Comparison of ENCODE assay signal across 7 mouse cellular contexts in genomic region chr3:89961436-89961835, GRCm38 (mm10). TPM values are rescaled to one million over a fixed set of nuclear protein-coding genes. Genes with fewer than 3 reads are reported as not detected.
DNase-seq lines count a peak whose midpoint lies in the region; ATAC-seq and TF ChIP-seq lines count a peak whose summit lies in the region.

No protein-coding gene starts in this region.

- H3K36me3 ChIP-seq in thymus, adult 2 months (ENCODE audit: control insufficient read depth, insufficient read depth, low read length): peaks cover 12% of the 10 kb centered on the region
- peaks cover 22% of the 10 kb centered on the region for H3K36me3 ChIP-seq in forebrain, embryonic 15.5 days
- peaks cover 32% of the 10 kb centered on the region for H3K36me3 ChIP-seq in limb, embryonic 15.5 days
- H3K36me3 ChIP-seq in stomach, postnatal 0 days (ENCODE audit: control insufficient read depth, insufficient read depth, low read length): peaks cover 6% of the 10 kb centered on the region

- H3K9ac ChIP-seq in forebrain, embryonic 15.5 days (replicated peaks): peak overlapping the region; percentile 80; the same call in 1 of the 2 replicates
- H3K9ac ChIP-seq in limb, embryonic 15.5 days: peak overlapping the region; percentile 17; the same call in 1 of the 2 replicates
- no peak overlapping the region for H3K9ac ChIP-seq in stomach, postnatal 0 days (ENCODE audit: low read length)

- H3K4me2 ChIP-seq in forebrain, embryonic 15.5 days (replicated peaks): peak overlapping the region; percentile 83
- peak overlapping the region; percentile 98 for H3K4me2 ChIP-seq in limb, embryonic 15.5 days
- H3K4me2 ChIP-seq in stomach, postnatal 0 days (replicated peaks; ENCODE audit: low read depth): peak overlapping the region; percentile 97

- ATAC-seq in forebrain, embryonic 15.5 days (replicated peaks): no peak
- ATAC-seq in limb, embryonic 15.5 days (ENCODE audit: insufficient number of reproducible peaks, low FRiP score, low TSS enrichment, low read depth): no peak
- ATAC-seq in stomach, postnatal 0 days (ENCODE audit: low FRiP score, low TSS enrichment): no peak

- H3K4me1 ChIP-seq in thymus, adult 2 months (replicated peaks; ENCODE audit: control insufficient read depth, insufficient read depth, low read length): peaks cover 41% of the 10 kb centered on the region
- H3K4me1 ChIP-seq in forebrain, embryonic 15.5 days: peaks cover 51% of the 10 kb centered on the region
- peaks cover 43% of the 10 kb centered on the region for H3K4me1 ChIP-seq in limb, embryonic 15.5 days
- H3K4me1 ChIP-seq in stomach, postnatal 0 days (replicated peaks; ENCODE audit: control insufficient read depth, insufficient read depth): peaks cover 5% of the 10 kb centered on the region

- no peak for TF ChIP-seq CTCF in thymus, adult 2 months (IDR thresholded peaks at IDR 0.05; ENCODE audit: borderline replicate concordance, control insufficient read depth, extremely low read depth, insufficient read depth, low read length, poor library complexity)
- no peak for TF ChIP-seq CTCF in stomach, postnatal 0 days (IDR thresholded peaks at IDR 0.05; ENCODE audit: low read depth)

- H3K4me3 ChIP-seq in thymus, adult 2 months (ENCODE audit: control insufficient read depth, insufficient read depth, low read length): no peak overlapping the region
- H3K4me3 ChIP-seq in forebrain, embryonic 15.5 days: peak overlapping the region; percentile 65
- H3K4me3 ChIP-seq in limb, embryonic 15.5 days: peak overlapping the region; percentile 89
- H3K4me3 ChIP-seq in stomach, postnatal 0 days (ENCODE audit: low read depth, low read length): peak overlapping the region; percentile 79

- WGBS in thymus, adult 2 months: 2% methylated on average over 4 of the region's 4 CpGs
- WGBS in forebrain, embryonic 15.5 days: 57% methylated on average over 4 of the region's 4 CpGs
- WGBS in limb, embryonic 15.5 days: 41% methylated on average over 4 of the region's 4 CpGs
- WGBS in stomach, postnatal 0 days: 35% methylated on average over 4 of the region's 4 CpGs

- H3K9me3 ChIP-seq in forebrain, embryonic 15.5 days: no peaks in the 10 kb centered on the region
- H3K9me3 ChIP-seq in limb, embryonic 15.5 days: no peaks in the 10 kb centered on the region
- no peaks in the 10 kb centered on the region for H3K9me3 ChIP-seq in stomach, postnatal 0 days (ENCODE audit: control insufficient read depth, low read length)

- no peaks in the 10 kb centered on the region for H3K27me3 ChIP-seq in thymus, adult 2 months (ENCODE audit: control insufficient read depth, insufficient read depth, low read length)
- no peaks in the 10 kb centered on the region for H3K27me3 ChIP-seq in forebrain, embryonic 15.5 days
- no peaks in the 10 kb centered on the region for H3K27me3 ChIP-seq in limb, embryonic 15.5 days
- no peaks in the 10 kb centered on the region for H3K27me3 ChIP-seq in stomach, postnatal 0 days (ENCODE audit: control insufficient read depth, insufficient read depth, low read length)

- TF ChIP-seq POLR2A in thymus, adult 2 months (IDR thresholded peaks at IDR 0.05; ENCODE audit: control insufficient read depth, extremely low read depth, insufficient read depth, low read length, poor library complexity): no peak

- no peak for TF ChIP-seq EP300 in stomach, postnatal 0 days (optimal IDR thresholded peaks at IDR 0.05)

- DNase-seq in thymus, adult 2 months: peak; percentile 9
- no peak for DNase-seq in thymus, postnatal 10 days (ENCODE audit: low spot score in 2 of 2)
- DNase-seq in stomach, postnatal 0 days (ENCODE audit: low spot score): no peak
- DNase-seq in gastrocnemius, postnatal 4 days (ENCODE audit: low spot score in 2 of 2): no peak
- no peak for DNase-seq in left cerebral cortex, adult 18-20 months (ENCODE audit: low spot score in 2 of 2)

- H3K27ac ChIP-seq in thymus, adult 2 months (ENCODE audit: control insufficient read depth, insufficient read depth, low read length): 0 out of 2 replicates have a peak overlapping the region, but pooled peaks have one; percentile 3
- H3K27ac ChIP-seq in forebrain, embryonic 15.5 days (replicated peaks): no peak overlapping the region
- H3K27ac ChIP-seq in limb, embryonic 15.5 days: peak overlapping the region; percentile 97
- H3K27ac ChIP-seq in stomach, postnatal 0 days (replicated peaks): peak overlapping the region; percentile 98

RNA-seq across cellular contexts. Expression of gene Atp8b2, which starts 1.9 kb away (rescaled TPM):
- polyA plus RNA-seq in thymus, adult 2 months (2012; rRNA removed): 109 and 123 TPM in 2 replicates
- 10.6 and 14.4 TPM in 2 replicates for polyA plus RNA-seq in forebrain, embryonic 15.5 days (2015; fragmentation: Nextera tagmentation; extraction: Ambion mirVana)
- polyA plus RNA-seq in limb, embryonic 15.5 days (2015; fragmentation: Nextera tagmentation; extraction: Ambion mirVana): 18.6 and 18.9 TPM in 2 replicates
- 4.2 and 5.0 TPM in 2 replicates for polyA plus RNA-seq in stomach, postnatal 0 days (2015; fragmentation: Nextera tagmentation; extraction: Ambion mirVana)
- 10 to 100 TPM; 64.6 to 67.7 TPM for total RNA-seq in gastrocnemius, postnatal 4 days (2021)
- 100 to 1,000 TPM in 1 of 2 experiments, 10 to 100 TPM in 1; 97.9 to 106 TPM for total RNA-seq in left cerebral cortex, adult 18-20 months (2021)

RNA-seq across cellular contexts. Expression of gene Hax1, which starts 37.1 kb away (rescaled TPM):
- polyA plus RNA-seq in thymus, adult 2 months (2012; rRNA removed): 53.9 and 61.4 TPM in 2 replicates
- 147 TPM in 2 replicates for polyA plus RNA-seq in forebrain, embryonic 15.5 days (2015; fragmentation: Nextera tagmentation; extraction: Ambion mirVana)
- polyA plus RNA-seq in limb, embryonic 15.5 days (2015; fragmentation: Nextera tagmentation; extraction: Ambion mirVana): 143 and 146 TPM in 2 replicates
- 73.6 and 77.7 TPM in 2 replicates for polyA plus RNA-seq in stomach, postnatal 0 days (2015; fragmentation: Nextera tagmentation; extraction: Ambion mirVana)
- total RNA-seq in gastrocnemius, postnatal 4 days (2021): 10 to 100 TPM; 57.0 to 57.6 TPM
- 100 to 1,000 TPM in 1 of 2 experiments, 10 to 100 TPM in 1; 90.8 to 101 TPM for total RNA-seq in left cerebral cortex, adult 18-20 months (2021)

RNA-seq across cellular contexts. Expression of gene Il6ra, which starts 48.4 kb away (rescaled TPM):
- polyA plus RNA-seq in thymus, adult 2 months (2012; rRNA removed): 10.4 and 11.1 TPM in 2 replicates
- 0.73 and 0.82 TPM in 2 replicates for polyA plus RNA-seq in forebrain, embryonic 15.5 days (2015; fragmentation: Nextera tagmentation; extraction: Ambion mirVana)
- 2.9 and 3.0 TPM in 2 replicates for polyA plus RNA-seq in limb, embryonic 15.5 days (2015; fragmentation: Nextera tagmentation; extraction: Ambion mirVana)
- 4.3 and 4.5 TPM in 2 replicates for polyA plus RNA-seq in stomach, postnatal 0 days (2015; fragmentation: Nextera tagmentation; extraction: Ambion mirVana)
- total RNA-seq in gastrocnemius, postnatal 4 days (2021): 1 to 10 TPM; 3.8 to 4.2 TPM
- 1 to 10 TPM; 3.4 to 3.9 TPM for total RNA-seq in left cerebral cortex, adult 18-20 months (2021)
